ENCODE assay signal across 28 mouse cellular contexts in the genomic region with DNA sequence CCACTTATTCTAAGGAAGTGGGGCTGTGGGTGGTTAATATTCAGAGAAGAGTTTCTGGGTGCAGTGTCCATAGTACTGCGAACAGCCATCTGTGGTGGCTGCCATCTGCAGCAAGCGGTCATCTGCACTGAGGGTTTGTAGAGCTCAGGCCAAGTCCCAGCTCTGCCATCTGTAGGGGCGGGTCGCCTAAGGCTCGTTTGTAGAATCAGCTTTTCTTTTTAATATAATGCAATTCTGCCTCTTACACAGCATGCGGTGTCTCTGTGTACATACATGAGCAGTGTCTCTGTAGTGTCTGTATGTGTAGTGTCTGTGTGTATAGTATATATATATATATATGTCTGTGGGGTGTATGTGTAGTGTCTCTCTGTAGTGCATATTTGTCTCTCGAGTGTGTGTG. TPM values are rescaled to one million over a fixed set of nuclear protein-coding genes. Genes with fewer than 3 reads are reported as not detected.
DNase-seq lines count a peak whose midpoint lies in the region; ATAC-seq lines count a peak whose summit lies in the region.
"Had no signal": no experiment of that assay in that cellular context is flagged by ENCODE, and none has a peak within 500 bp of the region (broad histone marks: within the 10 kb centered on the region; RNA-seq: fewer than 3 reads in every experiment).

No protein-coding gene starts in this region.

- H3K27me3 ChIP-seq in forebrain, embryonic 15.5 days = no peaks in the 10 kb centered on the region
- H3K27me3 ChIP-seq in forebrain, embryonic 13.5 days = no peaks in the 10 kb centered on the region
- H3K27me3 ChIP-seq in midbrain, embryonic 11.5 days (ENCODE audit: control insufficient read depth, insufficient read depth, low read length) = no peaks in the 10 kb centered on the region
- H3K27me3 ChIP-seq in midbrain, embryonic 15.5 days (replicated peaks) = no peaks in the 10 kb centered on the region
- H3K27me3 ChIP-seq: heart, embryonic 13.5 days; neural tube, embryonic 12.5 days had no signal

- peak; percentile 23; the same call in 1 of the 2 replicates for ATAC-seq in forebrain, embryonic 15.5 days (replicated peaks)
- no peak for ATAC-seq in forebrain, embryonic 13.5 days
- ATAC-seq in midbrain, embryonic 11.5 days (ENCODE audit: low FRiP score) = no peak
- ATAC-seq in midbrain, embryonic 15.5 days (replicated peaks) = no peak
- ATAC-seq: activated CD4-positive, CD25-positive, alpha-beta regulatory T cell, adult 4 months; liver, postnatal 0 days had no signal

- H3K4me2 ChIP-seq in forebrain, embryonic 15.5 days (replicated peaks) = no peak overlapping the region
- no peak overlapping the region for H3K4me2 ChIP-seq in forebrain, embryonic 13.5 days
- no peak overlapping the region for H3K4me2 ChIP-seq in midbrain, embryonic 11.5 days
- H3K4me2 ChIP-seq in midbrain, embryonic 15.5 days = no peak overlapping the region
- H3K4me2 ChIP-seq: heart, embryonic 13.5 days; neural tube, embryonic 12.5 days had no signal

- WGBS in forebrain, embryonic 15.5 days = 65% methylated on average over 7 of the region's 7 CpGs
- 81% methylated on average over 7 of the region's 7 CpGs for WGBS in forebrain, embryonic 13.5 days
- WGBS in midbrain, embryonic 11.5 days = 84% methylated on average over 7 of the region's 7 CpGs
- WGBS in midbrain, embryonic 15.5 days = 82% methylated on average over 7 of the region's 7 CpGs

- peak; percentile 2 for DNase-seq in midbrain, embryonic 11.5 days (ENCODE audit: low spot score, missing footprints)
- DNase-seq in cerebellum, adult 18-20 months = peak; percentile 63 to 72
- DNase-seq in cerebellum, postnatal 25 days = peak; percentile 71 to 77
- DNase-seq in gastrocnemius, adult 8-10 months (ENCODE audit: low spot score in 2 of 2) = no peak
- DNase-seq in urinary bladder, postnatal 25 days (ENCODE audit: low spot score) = no peak
- DNase-seq: adrenal gland, postnatal 10 days; gastrocnemius, postnatal 10 days; heart, adult 18-20 months; kidney, adult 2 months; kidney, postnatal 14 days; liver, postnatal 0 days; lung, postnatal 10 days; right cerebral cortex, adult 18-20 months; thymus, postnatal 14 days had no signal

- peaks cover 11% of the 10 kb centered on the region for H3K36me3 ChIP-seq in forebrain, embryonic 15.5 days
- H3K36me3 ChIP-seq in forebrain, embryonic 13.5 days (ENCODE audit: poor library complexity, severe bottlenecking) = peaks cover 37% of the 10 kb centered on the region
- peaks cover 11% of the 10 kb centered on the region for H3K36me3 ChIP-seq in midbrain, embryonic 11.5 days (ENCODE audit: control insufficient read depth, insufficient read depth, low read length)
- H3K36me3 ChIP-seq in midbrain, embryonic 15.5 days (replicated peaks) = no peaks in the 10 kb centered on the region; the same call in 1 of the 2 replicates

- H3K27ac ChIP-seq in forebrain, embryonic 15.5 days (replicated peaks) = no peak overlapping the region
- no peak overlapping the region for H3K27ac ChIP-seq in forebrain, embryonic 13.5 days
- H3K27ac ChIP-seq in midbrain, embryonic 11.5 days (ENCODE audit: low read depth, low read length) = no peak overlapping the region
- no peak overlapping the region for H3K27ac ChIP-seq in midbrain, embryonic 15.5 days
- H3K27ac ChIP-seq: embryonic facial prominence, embryonic 10.5 days; heart, embryonic 13.5 days; limb, embryonic 10.5 days; neural tube, embryonic 12.5 days had no signal

- peaks cover 13% of the 10 kb centered on the region for H3K4me1 ChIP-seq in forebrain, embryonic 15.5 days
- H3K4me1 ChIP-seq in forebrain, embryonic 13.5 days = peaks cover 19% of the 10 kb centered on the region
- H3K4me1 ChIP-seq in midbrain, embryonic 11.5 days (ENCODE audit: control insufficient read depth, insufficient read depth, low read length) = no peaks in the 10 kb centered on the region
- peaks cover 3% of the 10 kb centered on the region; the same call in 1 of the 2 replicates for H3K4me1 ChIP-seq in midbrain, embryonic 15.5 days
- H3K4me1 ChIP-seq: embryonic facial prominence, embryonic 10.5 days; heart, embryonic 13.5 days; limb, embryonic 10.5 days; neural tube, embryonic 12.5 days had no signal

- H3K9ac ChIP-seq in forebrain, embryonic 15.5 days (replicated peaks) = no peak overlapping the region
- H3K9ac ChIP-seq in forebrain, embryonic 13.5 days = no peak overlapping the region
- H3K9ac ChIP-seq in midbrain, embryonic 11.5 days (ENCODE audit: low read length) = no peak overlapping the region
- H3K9ac ChIP-seq in midbrain, embryonic 15.5 days = no peak overlapping the region
- H3K9ac ChIP-seq: heart, embryonic 13.5 days; liver, postnatal 0 days; neural tube, embryonic 12.5 days had no signal

- H3K9me3 ChIP-seq in forebrain, embryonic 15.5 days = no peaks in the 10 kb centered on the region
- H3K9me3 ChIP-seq in forebrain, embryonic 13.5 days (replicated peaks) = no peaks in the 10 kb centered on the region; the same call in 1 of the 2 replicates
- H3K9me3 ChIP-seq in midbrain, embryonic 11.5 days (ENCODE audit: control insufficient read depth, low read length) = no peaks in the 10 kb centered on the region
- H3K9me3 ChIP-seq in midbrain, embryonic 15.5 days = no peaks in the 10 kb centered on the region
- H3K9me3 ChIP-seq: G1E; heart, embryonic 13.5 days; limb, embryonic 10.5 days; neural tube, embryonic 12.5 days had no signal

- no peak overlapping the region for H3K4me3 ChIP-seq in forebrain, embryonic 15.5 days
- H3K4me3 ChIP-seq in forebrain, embryonic 13.5 days = no peak overlapping the region
- no peak overlapping the region for H3K4me3 ChIP-seq in midbrain, embryonic 11.5 days (ENCODE audit: low read depth, low read length)
- H3K4me3 ChIP-seq in midbrain, embryonic 15.5 days = no peak overlapping the region
- H3K4me3 ChIP-seq: embryonic facial prominence, embryonic 10.5 days; heart, embryonic 13.5 days; limb, embryonic 10.5 days; neural tube, embryonic 12.5 days had no signal

RNA-seq across cellular contexts. Expression of a gene that starts 35.7 kb away (rescaled TPM):
- 17.5 and 17.6 TPM in 2 replicates for polyA plus RNA-seq in forebrain, embryonic 15.5 days (2015; fragmentation: Nextera tagmentation; extraction: Ambion mirVana)
- 2.0 and 3.7 TPM in 2 replicates for polyA plus RNA-seq in forebrain, embryonic 13.5 days (2015; fragmentation: Nextera tagmentation; extraction: Ambion mirVana)
- 0.34 and 0.47 TPM in 2 replicates for polyA plus RNA-seq in midbrain, embryonic 11.5 days (2014; fragmentation: Nextera tagmentation; extraction: Ambion mirVana)
- polyA plus RNA-seq in midbrain, embryonic 15.5 days (2015; fragmentation: Nextera tagmentation; extraction: Ambion mirVana) = 23.3 and 26.7 TPM in 2 replicates
- total RNA-seq in gastrocnemius, adult 8-10 months (2022) = under 1 TPM in 2 of 4 experiments, not detected in 2; 0.02 to 0.05 TPM
- total RNA-seq: common myeloid progenitor, adult 5-6 weeks; heart, adult 18-20 months; megakaryocyte progenitor cell, adult 5-6 weeks; monocyte, adult 5-6 weeks had no signal
- polyA plus RNA-seq: activated CD4-positive, CD25-positive, alpha-beta regulatory T cell, adult 4 months; G1E had no signal

RNA-seq across cellular contexts. Expression of a gene that starts 50.9 kb away (rescaled TPM):
- polyA plus RNA-seq in forebrain, embryonic 15.5 days (2015; fragmentation: Nextera tagmentation; extraction: Ambion mirVana) = not detected in 2 replicates
- not detected in 2 replicates for polyA plus RNA-seq in forebrain, embryonic 13.5 days (2015; fragmentation: Nextera tagmentation; extraction: Ambion mirVana)
- not detected in 2 replicates for polyA plus RNA-seq in midbrain, embryonic 11.5 days (2014; fragmentation: Nextera tagmentation; extraction: Ambion mirVana)
- polyA plus RNA-seq in midbrain, embryonic 15.5 days (2015; fragmentation: Nextera tagmentation; extraction: Ambion mirVana) = not detected in 2 replicates
- not detected for total RNA-seq in gastrocnemius, adult 8-10 months (2022)
- total RNA-seq: adrenal gland, postnatal 10 days; common myeloid progenitor, adult 5-6 weeks; G1E; gastrocnemius, postnatal 10 days; heart, adult 18-20 months; heart, postnatal 25 days; liver, adult 2 months; megakaryocyte progenitor cell, adult 5-6 weeks; monocyte, adult 5-6 weeks had no signal
- polyA plus RNA-seq: activated CD4-positive, CD25-positive, alpha-beta regulatory T cell, adult 4 months; embryonic facial prominence, embryonic 10.5 days; G1E; heart, embryonic 13.5 days; kidney, adult 2 months; limb, embryonic 10.5 days; liver, adult 2 months; liver, postnatal 0 days; neural tube, embryonic 12.5 days had no signal

Comparison
In these comparisons a context has a peak if more than half of its experiments do, and no peak if none do; other contexts are left out.
1. DNase-seq: peak in midbrain, embryonic 11.5 days (single experiment), cerebellum, adult 18-20 months (2 of 2) and cerebellum, postnatal 25 days (2 of 2); none in gastrocnemius, adult 8-10 months (0 of 2) and urinary bladder, postnatal 25 days (single experiment).